Mouse (Mus musculus): ENCODE measurements around the gene Auh.

DNA sequence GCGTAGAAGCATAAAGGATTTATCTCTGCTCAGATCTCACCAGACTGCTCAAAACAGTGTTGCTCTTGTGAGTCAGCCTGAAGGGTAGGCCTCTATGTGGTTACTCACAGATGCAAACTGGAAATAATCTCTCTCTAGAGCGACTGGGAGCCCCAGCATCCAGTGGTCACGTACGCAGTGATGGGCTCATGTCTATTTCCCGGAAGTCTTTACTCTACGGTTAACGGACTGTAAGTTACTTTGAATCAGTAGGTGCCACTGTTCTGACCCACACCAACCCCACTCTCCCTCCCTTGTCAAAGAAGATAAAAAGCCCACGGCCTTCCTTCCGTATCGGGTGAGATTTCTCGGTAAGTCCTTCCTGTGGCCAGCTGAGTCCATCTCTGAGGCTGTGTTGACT is 121.8 kb downstream of the Auh start:
- no peak for TF ChIP-seq CTCF (IDR thresholded peaks at IDR 0.05; ENCODE audit: borderline replicate concordance, extremely low read depth, insufficient read depth, insufficient read length)
- no peak for TF ChIP-seq POLR2A (IDR thresholded peaks at IDR 0.05; ENCODE audit: borderline replicate concordance, extremely low read depth, insufficient read depth, insufficient read length, poor library complexity, severe bottlenecking)

Data from brain, embryonic 14.5 days (tissue).